Mouse (Mus musculus) limb, embryonic 12.5 days (tissue): ENCODE measurements around the gene Mitf. TPM values are rescaled to one million over a fixed set of nuclear protein-coding genes. Genes with fewer than 3 reads are reported as not detected.

Source experiments
- ATAC-seq: fragments of 200-750 bp; cut with Nextera tagmentation; 2 replicates; pipeline ENCODE4 v1.8.0; 2017; ENCODE audit warnings: low read depth, moderate TSS enrichment; ENCODE audit not compliant: insufficient number of reproducible peaks, insufficient read depth, low FRiP score, low TSS enrichment
- H3K27ac ChIP-seq: fragments of 300-500 bp; sonication (generic); 2 replicates; pipeline ENCODE4 v1.5.1; 2016; ENCODE audit warnings: mild to moderate bottlenecking, moderate library complexity
- H3K27me3 ChIP-seq: fragments of 300-500 bp; sonication (generic); 2 replicates; pipeline ENCODE4 v1.6.1; 2016; ENCODE audit warnings: mild to moderate bottlenecking, moderate library complexity
- H3K36me3 ChIP-seq: fragments of 300-500 bp; sonication (generic); 2 replicates; pipeline ENCODE4 v1.6.1; 2016; ENCODE audit warnings: mild to moderate bottlenecking, moderate library complexity
- H3K4me1 ChIP-seq: fragments of 300-500 bp; sonication (generic); replicated peaks from 2 replicates; pipeline ENCODE4 v1.6.1; 2016
- H3K4me2 ChIP-seq: fragments of 300-500 bp; sonication (generic); 2 replicates; pipeline ENCODE4 v1.6.1; 2016; ENCODE audit warnings: mild to moderate bottlenecking, moderate library complexity
- H3K4me3 ChIP-seq: fragments of 300-500 bp; sonication (generic); replicated peaks from 2 replicates; pipeline ENCODE4 v1.5.1; 2016; ENCODE audit warnings: mild to moderate bottlenecking
- H3K9ac ChIP-seq: fragments of 300-500 bp; sonication (generic); replicated peaks from 2 replicates; pipeline ENCODE4 v1.6.1; 2016; ENCODE audit warnings: mild to moderate bottlenecking, moderate library complexity
- H3K9me3 ChIP-seq: fragments of 300-500 bp; sonication (generic); 2 replicates; pipeline ENCODE4 v1.6.1; 2016; ENCODE audit warnings: mild to moderate bottlenecking, moderate library complexity
- WGBS: fragments of 180-500 bp; shearing (Covaris S2); methylation state at CpG from one replicate; pipeline ENCODE4 v1.1.7; 2016; 5-methylcytosine and 5-hydroxymethylcytosine counted together
- polyA plus RNA-seq: library from polyadenylated mRNA; unstranded; fragments of >200 nt; fragmentation: Nextera tagmentation; extraction: Ambion mirVana; gene quantifications from 2 replicates; pipeline ENCODE4 v1.2.1, GENCODE M21; 2016

The Mitf gene
- polyA plus RNA-seq, 1 experiment from 2014 or later: 1.5 TPM

DNA sequence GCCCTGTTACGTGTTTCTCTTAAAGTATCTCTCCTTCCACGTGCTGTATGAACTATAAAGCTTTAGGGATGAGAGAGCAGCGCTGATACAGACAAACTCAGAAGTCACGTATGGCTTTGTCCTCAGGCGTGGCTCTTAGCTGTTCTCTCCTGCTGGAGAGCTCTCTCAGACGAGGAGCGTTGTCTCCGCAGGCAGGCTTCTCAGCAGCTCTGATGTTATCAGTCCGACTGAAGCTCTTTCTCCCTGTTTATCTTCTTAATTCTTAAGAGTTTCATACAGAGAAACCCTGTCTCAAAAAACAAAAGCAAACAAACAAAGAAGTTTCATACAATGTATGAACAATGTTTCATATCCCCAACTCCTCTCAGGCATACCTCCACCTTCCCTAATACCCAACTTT lies 178.8 kb downstream of the Mitf start:
- 74% methylated on average over 9 of the region's 9 CpGs for WGBS
- Histone ChIP-seq H3K4me3 (no peak overlapping the region), H3K27me3 (no peaks in the 10 kb centered on the region), H3K36me3 (no peaks in the 10 kb centered on the region), H3K27ac (no peak overlapping the region), H3K9me3 (no peaks in the 10 kb centered on the region), H3K4me1 (no peaks in the 10 kb centered on the region), H3K4me2 (no peak overlapping the region), H3K9ac (no peak overlapping the region)
- ATAC-seq: no peak

DNA sequence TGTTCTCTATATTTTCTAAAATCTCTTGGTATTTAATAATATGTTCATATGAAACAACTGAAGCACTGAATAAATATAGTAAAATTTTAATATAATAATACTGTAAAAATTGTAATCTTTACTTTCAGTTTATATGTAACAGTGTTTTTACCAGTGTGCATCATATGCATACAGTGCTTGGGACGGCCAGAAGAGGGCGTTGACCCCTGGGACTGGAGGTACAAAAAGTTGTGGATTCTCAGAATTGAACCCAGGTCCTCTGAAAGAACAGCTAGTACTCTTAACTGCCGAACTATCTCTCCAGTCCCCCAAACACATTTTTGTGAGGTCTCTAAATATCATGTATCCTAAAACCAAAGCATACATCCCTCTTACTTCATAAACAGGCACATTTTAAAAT lies 179.6 kb downstream of the Mitf start:
- Histone ChIP-seq H3K9ac (no peak overlapping the region), H3K4me1 (no peaks in the 10 kb centered on the region), H3K27ac (no peak overlapping the region), H3K27me3 (no peaks in the 10 kb centered on the region), H3K9me3 (no peaks in the 10 kb centered on the region), H3K4me3 (no peak overlapping the region), H3K4me2 (no peak overlapping the region), H3K36me3 (no peaks in the 10 kb centered on the region)
- ATAC-seq: no peak
- WGBS: 85% methylated on average over 3 of the region's 3 CpGs

DNA sequence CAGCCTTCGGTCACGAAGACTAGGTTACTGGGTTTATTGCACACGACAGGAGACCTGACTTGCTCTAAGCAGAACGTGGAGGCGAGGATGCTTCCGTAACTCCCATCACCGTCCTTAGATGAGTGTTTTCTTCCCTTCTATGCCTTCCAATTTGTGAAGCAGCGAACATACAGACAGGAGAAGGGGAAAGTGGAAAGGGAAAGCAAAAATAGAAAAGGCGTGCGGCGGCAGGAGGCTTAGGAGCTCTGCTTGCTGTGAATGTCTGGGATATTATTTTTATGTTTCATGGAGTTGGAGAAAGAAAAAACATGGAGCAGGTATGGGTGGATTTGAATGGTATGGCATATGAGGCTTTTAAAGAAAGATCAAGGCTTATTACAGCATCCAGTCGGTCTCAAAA lies 186.7 kb downstream of the Mitf start:
- Histone ChIP-seq H3K9ac (no peak overlapping the region), H3K9me3 (no peaks in the 10 kb centered on the region), H3K4me2 (no peak overlapping the region), H3K27me3 (no peaks in the 10 kb centered on the region), H3K4me3 (no peak overlapping the region), H3K27ac (no peak overlapping the region), H3K36me3 (no peaks in the 10 kb centered on the region), H3K4me1 (peaks cover 7% of the 10 kb centered on the region)
- no peak for ATAC-seq
- WGBS: 92% methylated on average over 12 of the region's 12 CpGs

DNA sequence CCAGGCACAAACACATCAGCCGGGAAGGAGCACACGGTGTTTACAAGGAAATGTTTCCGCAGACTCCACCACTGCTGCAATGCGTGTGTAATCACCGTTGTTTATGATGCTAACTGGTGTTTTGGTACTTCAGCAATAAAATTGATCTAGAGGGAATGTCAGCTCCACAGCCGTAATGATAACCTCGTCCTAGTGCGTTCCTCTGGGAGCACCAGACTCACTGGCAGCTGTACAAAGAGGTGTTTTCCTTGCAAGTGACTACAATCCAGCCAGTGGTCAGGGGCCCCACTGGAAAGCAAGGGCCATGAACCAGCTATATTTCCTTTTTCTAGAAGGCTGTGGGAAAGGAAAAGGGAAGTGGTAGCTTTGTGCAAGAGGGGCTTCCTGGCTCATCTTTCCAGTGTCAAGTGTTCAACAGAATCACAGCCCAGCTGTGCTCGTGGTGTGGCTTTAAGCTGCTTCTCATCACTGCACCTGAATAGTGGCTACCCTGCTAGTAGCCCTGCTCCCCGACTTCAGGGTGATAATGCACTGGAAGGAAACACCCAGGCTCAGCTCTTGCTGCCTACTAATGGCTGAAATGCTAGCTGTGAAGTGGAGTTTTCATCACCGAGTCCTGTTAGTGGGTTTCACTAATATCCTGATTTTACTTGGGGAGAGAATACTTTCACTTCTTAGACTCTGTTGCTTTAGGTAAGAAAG lies 188.9 kb downstream of the Mitf start:
- peaks cover 7% of the 10 kb centered on the region for H3K4me1 ChIP-seq
- no peaks in the 10 kb centered on the region for H3K27me3 ChIP-seq
- ATAC-seq: no peak
- H3K9ac ChIP-seq: no peak overlapping the region
- H3K4me2 ChIP-seq: no peak overlapping the region
- 34% methylated on average over 11 of the region's 11 CpGs for WGBS
- H3K27ac ChIP-seq: no peak overlapping the region
- no peak overlapping the region for H3K4me3 ChIP-seq
- no peaks in the 10 kb centered on the region for H3K36me3 ChIP-seq
- no peaks in the 10 kb centered on the region for H3K9me3 ChIP-seq

DNA sequence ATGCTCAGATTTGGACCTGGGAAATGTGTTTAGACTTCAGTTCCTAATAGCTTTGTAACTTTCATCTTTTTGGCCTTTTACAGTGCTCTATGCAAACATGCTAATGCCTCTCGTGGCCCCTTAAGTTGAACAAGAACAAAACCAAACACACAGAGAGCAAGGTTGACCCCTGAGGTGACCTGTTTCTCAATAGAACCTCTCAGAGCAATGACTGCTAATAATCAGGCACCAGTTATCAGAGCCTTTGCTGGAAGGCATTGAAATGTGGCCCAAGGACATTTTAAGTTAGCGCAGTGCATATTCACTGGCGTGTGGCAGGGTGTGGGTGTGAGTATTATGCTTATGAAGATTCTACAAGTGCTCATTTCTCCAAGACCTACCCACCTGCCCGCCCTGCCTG lies 194.7 kb downstream of the Mitf start:
- no peaks in the 10 kb centered on the region for H3K36me3 ChIP-seq
- no peaks in the 10 kb centered on the region; the same call in 1 of the 2 replicates for H3K4me1 ChIP-seq
- H3K9ac ChIP-seq: no peak overlapping the region
- H3K4me2 ChIP-seq: no peak overlapping the region
- ATAC-seq: no peak
- H3K27me3 ChIP-seq: no peaks in the 10 kb centered on the region
- H3K4me3 ChIP-seq: no peak overlapping the region
- H3K9me3 ChIP-seq: no peaks in the 10 kb centered on the region
- WGBS: 70% methylated on average over 4 of the region's 4 CpGs
- no peak overlapping the region for H3K27ac ChIP-seq

DNA sequence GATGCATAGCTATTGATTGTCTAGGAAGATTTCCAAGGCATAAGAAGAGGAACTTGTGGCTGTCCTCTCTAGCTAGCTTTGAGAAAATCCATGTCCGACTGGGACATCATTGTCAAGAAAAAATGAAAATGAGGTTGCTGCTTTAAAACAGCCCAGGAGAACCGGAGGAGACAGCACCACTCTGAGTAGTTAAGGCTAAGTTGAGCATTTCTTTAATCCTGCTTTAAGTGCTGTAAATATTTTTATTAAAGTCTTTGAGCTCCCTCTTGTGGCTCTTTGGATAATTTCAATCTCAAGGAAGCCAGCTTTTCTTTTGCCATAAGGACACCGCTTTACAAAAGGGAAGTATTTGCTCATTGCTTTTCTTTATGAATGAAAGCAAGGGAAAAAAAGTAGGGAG lies 196.3 kb downstream of the Mitf start:
- Histone ChIP-seq H3K9ac (no peak overlapping the region), H3K4me1 (no peaks in the 10 kb centered on the region), H3K27ac (no peak overlapping the region), H3K4me2 (no peak overlapping the region), H3K27me3 (no peaks in the 10 kb centered on the region), H3K36me3 (no peaks in the 10 kb centered on the region), H3K4me3 (no peak overlapping the region), H3K9me3 (no peaks in the 10 kb centered on the region)
- ATAC-seq: no peak
- whole genome bisulfite sequencing: 24% methylated on average over 3 of the region's 3 CpGs

DNA sequence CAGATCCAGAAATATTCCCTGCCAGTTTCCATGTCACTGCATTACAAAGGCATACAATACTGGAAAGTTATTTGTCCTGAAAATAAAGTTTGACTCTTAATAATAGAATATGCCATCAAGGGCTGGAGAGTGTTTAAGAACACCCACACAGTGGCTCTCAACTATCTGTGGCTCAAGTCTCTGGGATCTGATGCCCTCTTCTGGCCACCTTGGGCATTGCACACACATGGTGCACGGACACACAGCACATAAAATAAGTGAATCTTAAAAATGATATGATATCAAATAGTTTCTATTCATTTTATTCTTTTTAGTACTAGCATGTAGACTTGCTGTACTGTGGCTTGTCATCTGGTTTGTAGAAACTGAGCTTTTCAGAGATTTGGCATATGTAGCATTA lies 198.7 kb downstream of the Mitf start:
- Histone ChIP-seq H3K27ac (no peak overlapping the region), H3K9ac (no peak overlapping the region), H3K9me3 (no peaks in the 10 kb centered on the region), H3K27me3 (no peaks in the 10 kb centered on the region), H3K36me3 (no peaks in the 10 kb centered on the region), H3K4me2 (no peak overlapping the region), H3K4me1 (no peaks in the 10 kb centered on the region), H3K4me3 (no peak overlapping the region)
- no peak for ATAC-seq
- 74% methylated on average over 1 of the region's 1 CpGs for WGBS

DNA sequence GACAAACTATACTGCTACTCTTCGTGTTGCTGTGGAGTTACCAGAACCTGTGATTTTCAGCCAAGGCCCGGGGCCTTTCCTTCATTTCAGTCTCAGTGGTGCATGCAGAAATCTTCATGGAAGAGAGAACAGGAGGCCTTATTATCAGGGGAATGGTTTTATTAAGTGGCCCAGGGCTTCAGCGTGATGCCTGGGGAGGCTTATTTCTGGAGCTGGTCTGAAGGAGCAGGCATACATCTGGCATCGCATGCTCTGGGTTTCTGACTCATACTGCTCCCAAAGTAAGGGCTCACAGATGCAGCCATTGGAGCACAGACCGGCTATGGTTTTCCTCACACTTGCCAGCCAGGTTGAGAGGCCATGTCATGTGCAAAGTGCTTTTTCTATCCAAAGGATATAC lies 208.2 kb downstream of the Mitf start:
- no peaks in the 10 kb centered on the region for H3K9me3 ChIP-seq
- H3K4me2 ChIP-seq: no peak overlapping the region
- H3K27ac ChIP-seq: no peak overlapping the region
- no peaks in the 10 kb centered on the region for H3K27me3 ChIP-seq
- H3K4me1 ChIP-seq: no peaks in the 10 kb centered on the region
- WGBS: 85% methylated on average over 5 of the region's 5 CpGs
- ATAC-seq: no peak
- no peaks in the 10 kb centered on the region for H3K36me3 ChIP-seq
- H3K4me3 ChIP-seq: no peak overlapping the region
- H3K9ac ChIP-seq: no peak overlapping the region

DNA sequence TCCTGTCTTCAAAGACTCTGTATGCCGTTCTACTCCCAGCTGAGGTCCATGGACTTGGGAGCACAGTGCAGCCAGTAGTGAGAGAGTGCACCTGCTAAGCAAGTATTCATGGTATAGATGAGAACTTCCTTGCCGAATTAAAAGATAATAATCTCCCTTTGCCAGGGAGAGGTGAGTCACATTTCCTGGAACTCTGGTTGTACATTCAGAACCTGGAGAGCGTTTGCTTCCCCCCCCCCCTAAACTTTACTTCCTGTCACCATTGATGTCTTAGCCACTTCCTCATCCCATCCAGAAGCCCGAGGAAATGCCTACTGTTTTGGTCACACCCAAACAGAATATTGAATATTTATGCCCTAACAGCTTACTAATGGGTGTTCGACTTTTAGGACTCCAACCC lies 209.0 kb downstream of the Mitf start:
- ATAC-seq: no peak
- no peak overlapping the region for H3K4me3 ChIP-seq
- no peaks in the 10 kb centered on the region for H3K36me3 ChIP-seq
- WGBS: 85% methylated on average over 5 of the region's 5 CpGs
- no peaks in the 10 kb centered on the region for H3K4me1 ChIP-seq
- H3K4me2 ChIP-seq: no peak overlapping the region
- H3K9ac ChIP-seq: no peak overlapping the region
- H3K9me3 ChIP-seq: no peaks in the 10 kb centered on the region
- no peaks in the 10 kb centered on the region for H3K27me3 ChIP-seq
- H3K27ac ChIP-seq: no peak overlapping the region

DNA sequence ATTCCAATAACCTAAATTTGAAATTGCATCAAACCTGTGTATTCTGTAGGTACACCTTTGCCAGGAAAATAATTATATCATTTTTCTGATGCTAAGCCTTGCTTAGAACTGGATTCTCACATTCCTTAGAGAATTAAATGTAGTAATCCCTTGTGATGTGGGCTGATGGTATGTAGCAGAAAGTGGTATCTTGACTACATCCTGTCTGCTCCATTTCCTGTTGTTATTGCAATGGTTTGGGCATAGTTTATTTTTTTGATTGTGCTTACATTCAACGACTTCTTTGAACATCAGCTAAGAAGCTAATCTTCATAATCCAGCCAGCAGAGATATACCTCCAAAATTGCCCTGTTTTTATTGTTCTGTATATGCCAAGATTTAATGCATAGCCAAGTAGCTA lies 217.0 kb downstream of the Mitf start:
- no peak overlapping the region for H3K4me3 ChIP-seq
- H3K36me3 ChIP-seq: no peaks in the 10 kb centered on the region
- no peak overlapping the region for H3K9ac ChIP-seq
- H3K4me2 ChIP-seq: no peak overlapping the region
- no peaks in the 10 kb centered on the region for H3K4me1 ChIP-seq
- H3K27ac ChIP-seq: no peak overlapping the region
- H3K9me3 ChIP-seq: no peaks in the 10 kb centered on the region
- 70% methylated on average over 1 of the region's 1 CpGs for WGBS
- H3K27me3 ChIP-seq: no peaks in the 10 kb centered on the region
- no peak for ATAC-seq

DNA sequence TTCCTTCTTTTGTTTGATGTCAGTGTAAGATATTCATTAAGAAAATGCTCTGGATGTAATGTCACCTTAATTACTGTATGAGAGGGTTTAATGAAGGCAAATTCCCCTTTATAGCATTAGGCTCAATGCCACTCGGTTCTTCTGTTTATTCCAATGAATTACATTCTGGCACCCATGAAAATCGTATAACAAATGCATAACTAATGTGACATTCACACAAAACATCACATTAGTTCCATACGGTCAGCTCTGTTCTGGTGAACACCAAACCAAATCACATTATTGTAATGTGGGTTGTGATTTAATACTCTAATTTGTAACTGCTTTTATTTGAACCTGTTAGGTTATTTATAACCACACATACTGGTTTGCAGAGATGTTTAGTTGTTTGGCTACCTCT lies 231.7 kb downstream of the Mitf start:
- 75% methylated on average over 3 of the region's 3 CpGs for WGBS
- H3K4me2 ChIP-seq: no peak overlapping the region
- H3K4me3 ChIP-seq: no peak overlapping the region
- H3K36me3 ChIP-seq: no peaks in the 10 kb centered on the region
- no peak overlapping the region for H3K9ac ChIP-seq
- H3K27ac ChIP-seq: no peak overlapping the region
- H3K27me3 ChIP-seq: no peaks in the 10 kb centered on the region
- no peaks in the 10 kb centered on the region for H3K4me1 ChIP-seq
- no peak for ATAC-seq
- no peaks in the 10 kb centered on the region for H3K9me3 ChIP-seq

DNA sequence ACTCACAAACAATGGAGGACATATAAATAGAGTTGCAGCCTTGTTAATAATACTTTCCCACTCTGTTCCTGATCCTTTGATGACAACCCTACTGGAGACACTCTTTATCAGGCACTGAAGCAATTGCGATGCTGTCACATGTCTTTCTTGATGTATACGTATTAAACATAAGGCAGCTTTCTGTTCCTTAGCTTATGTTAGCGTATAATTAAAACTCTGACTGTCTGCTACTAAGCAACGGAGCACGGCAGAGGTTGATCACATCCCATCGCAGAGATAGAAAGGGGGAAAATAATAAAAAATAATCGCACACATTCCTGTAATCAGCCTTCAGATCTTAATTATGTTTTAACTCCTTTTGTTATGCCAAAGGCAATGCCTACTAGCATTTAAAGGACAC lies 234.9 kb downstream of the Mitf start:
- Histone ChIP-seq H3K4me1 (no peaks in the 10 kb centered on the region), H3K27me3 (no peaks in the 10 kb centered on the region), H3K4me3 (no peak overlapping the region), H3K9me3 (no peaks in the 10 kb centered on the region), H3K4me2 (no peak overlapping the region), H3K27ac (no peak overlapping the region), H3K9ac (no peak overlapping the region), H3K36me3 (no peaks in the 10 kb centered on the region)
- ATAC-seq: no peak
- 91% methylated on average over 7 of the region's 7 CpGs for WGBS
